Comparison of ENCODE assay signal across 9 mouse cellular contexts in the genomic region with DNA sequence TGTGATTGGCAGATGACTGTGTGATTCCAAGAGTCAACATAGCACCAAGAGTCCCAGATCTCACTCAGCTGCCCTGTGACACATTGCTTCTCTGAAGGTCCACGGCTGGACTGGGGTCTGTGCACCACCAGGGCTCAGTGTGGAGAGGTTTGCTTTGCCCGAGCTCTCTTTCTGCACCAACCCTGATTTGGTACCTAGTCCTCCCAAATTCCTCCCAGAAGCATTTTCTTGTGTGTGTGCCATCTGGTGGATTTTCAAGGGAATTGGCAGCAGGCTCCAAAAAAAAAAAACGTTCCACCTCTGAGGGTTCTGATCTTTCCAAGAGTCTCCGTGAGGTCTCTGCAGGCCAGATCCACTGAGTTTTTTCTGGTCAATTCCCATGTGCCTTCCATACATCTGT.
DNase-seq lines count a peak whose midpoint lies in the region; ATAC-seq lines count a peak whose summit lies in the region.
"Had no signal": no experiment of that assay in that cellular context is flagged by ENCODE, and none has a peak within 500 bp of the region (broad histone marks: within the 10 kb centered on the region; RNA-seq: fewer than 3 reads in every experiment).

No protein-coding gene starts in this region.

- no peak for ATAC-seq in midbrain, embryonic 14.5 days (ENCODE audit: low FRiP score, low TSS enrichment)
- ATAC-seq in midbrain, embryonic 13.5 days, result no peak
- no peak for ATAC-seq in embryonic facial prominence, embryonic 14.5 days (ENCODE audit: low read depth)
- no peak for ATAC-seq in erythroblast, adult 5-6 weeks (replicated peaks; ENCODE audit: low FRiP score, poor library complexity, severe bottlenecking)

- intact Hi-C loops in heart, postnatal 36 days (cut with DNase I), result loop anchor here (5.0 kb wide), 1 partner anchor 488 kb away; no protein-coding TSS in a partner anchor

- H3K9ac ChIP-seq in midbrain, embryonic 14.5 days (replicated peaks; ENCODE audit: low read length), result no peak overlapping the region
- no peak overlapping the region for H3K9ac ChIP-seq in midbrain, embryonic 13.5 days (replicated peaks)
- no peak overlapping the region for H3K9ac ChIP-seq in embryonic facial prominence, embryonic 14.5 days (ENCODE audit: low read depth, low read length)

- peak; percentile 17 for DNase-seq in heart, postnatal 4 days
- no peak for DNase-seq in heart, postnatal 36 days
- DNase-seq in midbrain, embryonic 14.5 days, result peak; percentile 50
- peak; percentile 43 for DNase-seq in embryonic facial prominence, embryonic 14.5 days (ENCODE audit: low spot score)
- DNase-seq in right cerebral cortex, postnatal 25 days, result peak; percentile 14
- no peak for DNase-seq in spleen, adult 18-20 months

- H3K4me2 ChIP-seq in midbrain, embryonic 14.5 days (ENCODE audit: low read length), result no peak overlapping the region
- H3K4me2 ChIP-seq in midbrain, embryonic 13.5 days (replicated peaks), result no peak overlapping the region
- no peak overlapping the region for H3K4me2 ChIP-seq in embryonic facial prominence, embryonic 14.5 days (ENCODE audit: low read depth, low read length)

- H3K27me3 ChIP-seq in midbrain, embryonic 14.5 days (ENCODE audit: control insufficient read depth, insufficient read depth, low read length), result no peaks in the 10 kb centered on the region
- no peaks in the 10 kb centered on the region for H3K27me3 ChIP-seq in midbrain, embryonic 13.5 days
- H3K27me3 ChIP-seq in embryonic facial prominence, embryonic 14.5 days (replicated peaks; ENCODE audit: control insufficient read depth, insufficient read depth, low read length), result no peaks in the 10 kb centered on the region

- H3K4me3 ChIP-seq in midbrain, embryonic 14.5 days (replicated peaks; ENCODE audit: low read depth, low read length), result no peak overlapping the region
- no peak overlapping the region for H3K4me3 ChIP-seq in midbrain, embryonic 13.5 days (replicated peaks)
- H3K4me3 ChIP-seq in embryonic facial prominence, embryonic 14.5 days (ENCODE audit: low read depth, low read length), result no peak overlapping the region
- H3K4me3 ChIP-seq: myocyte had no signal

- H3K27ac ChIP-seq in midbrain, embryonic 14.5 days (replicated peaks; ENCODE audit: low read depth, low read length), result no peak overlapping the region
- H3K27ac ChIP-seq in midbrain, embryonic 13.5 days, result no peak overlapping the region
- no peak overlapping the region for H3K27ac ChIP-seq in embryonic facial prominence, embryonic 14.5 days (replicated peaks; ENCODE audit: low read depth, low read length)

- H3K4me1 ChIP-seq in midbrain, embryonic 14.5 days (ENCODE audit: control insufficient read depth, insufficient read depth, low read length), result no peaks in the 10 kb centered on the region
- H3K4me1 ChIP-seq in midbrain, embryonic 13.5 days (replicated peaks), result no peaks in the 10 kb centered on the region
- H3K4me1 ChIP-seq in embryonic facial prominence, embryonic 14.5 days (ENCODE audit: control insufficient read depth, insufficient read depth, low read length), result no peaks in the 10 kb centered on the region

- 34% methylated on average over 4 of the region's 4 CpGs for WGBS in midbrain, embryonic 14.5 days
- whole genome bisulfite sequencing in midbrain, embryonic 13.5 days, result 38% methylated on average over 4 of the region's 4 CpGs
- 25% methylated on average over 4 of the region's 4 CpGs for WGBS in embryonic facial prominence, embryonic 14.5 days

- no peaks in the 10 kb centered on the region for H3K9me3 ChIP-seq in midbrain, embryonic 14.5 days (ENCODE audit: control insufficient read depth, low read length)
- H3K9me3 ChIP-seq in midbrain, embryonic 13.5 days, result no peaks in the 10 kb centered on the region
- H3K9me3 ChIP-seq in embryonic facial prominence, embryonic 14.5 days (ENCODE audit: control insufficient read depth, low read length), result no peaks in the 10 kb centered on the region

- no peaks in the 10 kb centered on the region for H3K36me3 ChIP-seq in midbrain, embryonic 14.5 days (ENCODE audit: control insufficient read depth, insufficient read depth, low read length)
- no peaks in the 10 kb centered on the region for H3K36me3 ChIP-seq in midbrain, embryonic 13.5 days
- H3K36me3 ChIP-seq in embryonic facial prominence, embryonic 14.5 days (ENCODE audit: control insufficient read depth, insufficient read depth, low read length), result no peaks in the 10 kb centered on the region

Comparison
In these comparisons a context has a peak if more than half of its experiments do, and no peak if none do; other contexts are left out.
1. DNase-seq: peak in heart, postnatal 4 days (single experiment), midbrain, embryonic 14.5 days (single experiment), embryonic facial prominence, embryonic 14.5 days (single experiment) and right cerebral cortex, postnatal 25 days (single experiment); none in heart, postnatal 36 days (0 of 2) and spleen, adult 18-20 months (0 of 2).